Mouse (Mus musculus) forebrain, embryonic 12.5 days (tissue): ENCODE measurements at regions not wholly inside any gene's neighbourhood (a gene's known extent, or its start where the extent isn't known, plus 50 kb on each side); places are given as distances from the start of the nearest gene placed in this dataset.

ENCODE experiments used
- ATAC-seq: fragments of 200-750 bp; cut with Nextera tagmentation; 2 replicates; pipeline ENCODE4 v1.8.0; 2017; ENCODE audit warnings: moderate TSS enrichment; ENCODE audit not compliant: low FRiP score
- H3K27ac ChIP-seq: fragments of 300-500 bp; sonication (generic); 2 replicates; pipeline ENCODE4 v1.5.1; 2016; ENCODE audit warnings: mild to moderate bottlenecking
- H3K27me3 ChIP-seq: fragments of 300-500 bp; sonication (generic); 2 replicates; pipeline ENCODE4 v1.6.1; 2016; ENCODE audit warnings: mild to moderate bottlenecking
- H3K36me3 ChIP-seq: fragments of 300-500 bp; sonication (generic); replicated peaks from 2 replicates; pipeline ENCODE4 v1.6.1; 2016; ENCODE audit warnings: mild to moderate bottlenecking
- H3K4me1 ChIP-seq: fragments of 300-500 bp; sonication (generic); 2 replicates; pipeline ENCODE4 v1.6.1; 2016
- H3K4me2 ChIP-seq: fragments of 300-500 bp; sonication (generic); 2 replicates; pipeline ENCODE4 v1.6.1; 2016; ENCODE audit warnings: mild to moderate bottlenecking, moderate library complexity
- H3K4me3 ChIP-seq: fragments of 300-500 bp; sonication (generic); replicated peaks from 2 replicates; pipeline ENCODE4 v1.5.1; 2016; ENCODE audit warnings: mild to moderate bottlenecking
- H3K9ac ChIP-seq: fragments of 300-500 bp; sonication (generic); 2 replicates; pipeline ENCODE4 v1.6.1; 2016; ENCODE audit warnings: mild to moderate bottlenecking
- H3K9me3 ChIP-seq: fragments of 300-500 bp; sonication (generic); 2 replicates; pipeline ENCODE4 v1.6.1; 2016
- WGBS: fragments of 180-500 bp; shearing (Covaris S2); methylation state at CpG from one replicate; pipeline ENCODE4 v1.1.7; 2016; 5-methylcytosine and 5-hydroxymethylcytosine counted together

GRCm38 (mm10) chr6:51033835-51034234 lies 379.6 kb upstream of the Npvf start:
- 87% methylated on average over 6 of the region's 6 CpGs for WGBS

GRCm38 (mm10) chr6:51036074-51036473 lies 381.8 kb upstream of the Npvf start:
- H3K9ac ChIP-seq: no peak overlapping the region
- WGBS: 67% methylated on average over 4 of the region's 4 CpGs
- H3K4me3 ChIP-seq: no peak overlapping the region
- H3K27me3 ChIP-seq: no peaks in the 10 kb centered on the region
- no peak overlapping the region for H3K27ac ChIP-seq
- ATAC-seq: no peak
- H3K4me2 ChIP-seq: no peak overlapping the region
- no peaks in the 10 kb centered on the region for H3K4me1 ChIP-seq
- H3K9me3 ChIP-seq: no peaks in the 10 kb centered on the region
- no peaks in the 10 kb centered on the region for H3K36me3 ChIP-seq

More at GRCm38 (mm10) chr6:51033835-51034234, 379.6 kb upstream of the Npvf start:
- H3K4me3 ChIP-seq: no peak overlapping the region
- no peak overlapping the region for H3K4me2 ChIP-seq
- H3K27me3 ChIP-seq: no peaks in the 10 kb centered on the region
- no peaks in the 10 kb centered on the region for H3K9me3 ChIP-seq
- no peak overlapping the region for H3K9ac ChIP-seq
- H3K4me1 ChIP-seq: no peaks in the 10 kb centered on the region
- H3K27ac ChIP-seq: no peak overlapping the region
- ATAC-seq: no peak
- H3K36me3 ChIP-seq: no peaks in the 10 kb centered on the region

DNA sequence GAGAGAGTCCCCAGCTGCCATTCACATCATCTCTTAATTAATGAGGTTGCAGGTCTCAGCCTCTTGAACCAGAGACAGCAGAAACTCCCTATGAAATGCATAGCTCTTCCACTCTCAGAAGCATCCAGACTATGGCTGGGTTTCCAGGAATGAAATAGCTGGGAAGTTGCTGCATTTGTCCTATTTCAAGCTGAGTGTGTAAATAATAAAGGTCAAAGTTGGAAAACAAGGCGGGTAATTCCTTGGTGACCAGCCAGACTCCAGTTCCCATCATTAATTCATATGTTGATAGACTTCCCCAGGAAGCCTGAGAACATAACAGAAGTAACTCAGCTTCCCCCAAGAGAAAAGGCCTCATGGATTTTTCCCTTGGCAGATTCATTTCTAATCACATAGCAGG lies 382.3 kb upstream of the Npvf start:
- Histone ChIP-seq H3K4me3 (no peak overlapping the region), H3K9ac (no peak overlapping the region), H3K9me3 (no peaks in the 10 kb centered on the region), H3K36me3 (no peaks in the 10 kb centered on the region), H3K4me1 (no peaks in the 10 kb centered on the region), H3K4me2 (no peak overlapping the region), H3K27me3 (no peaks in the 10 kb centered on the region), H3K27ac (peak overlapping the region; percentile 19; the same call in 1 of the 2 replicates)
- 41% methylated on average over 1 of the region's 1 CpGs for WGBS
- no peak for ATAC-seq

DNA sequence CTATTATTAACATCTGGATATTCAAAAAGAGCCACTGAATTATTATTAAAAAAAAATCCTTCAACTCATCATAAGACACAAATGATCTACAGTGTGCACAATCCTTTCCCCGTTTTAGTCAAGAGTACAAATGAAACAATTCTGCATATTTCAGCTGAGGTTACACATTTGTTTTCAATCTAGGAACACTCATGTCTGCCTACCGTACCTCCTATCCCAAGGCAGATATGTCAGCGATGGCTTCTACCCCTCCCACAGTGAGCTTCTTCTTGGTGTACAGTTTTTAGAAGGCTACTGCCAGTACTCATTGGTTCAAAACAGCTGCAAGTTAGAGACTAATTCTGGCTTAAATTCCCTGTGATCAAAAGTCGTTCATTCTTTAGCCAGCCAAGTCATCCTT lies 382.7 kb upstream of the Npvf start:
- no peak overlapping the region for H3K27ac ChIP-seq
- no peaks in the 10 kb centered on the region for H3K9me3 ChIP-seq
- H3K27me3 ChIP-seq: no peaks in the 10 kb centered on the region
- H3K4me1 ChIP-seq: no peaks in the 10 kb centered on the region
- WGBS: 83% methylated on average over 4 of the region's 4 CpGs
- no peak overlapping the region for H3K4me3 ChIP-seq
- ATAC-seq: no peak
- no peak overlapping the region for H3K4me2 ChIP-seq
- no peaks in the 10 kb centered on the region for H3K36me3 ChIP-seq
- no peak overlapping the region for H3K9ac ChIP-seq

DNA sequence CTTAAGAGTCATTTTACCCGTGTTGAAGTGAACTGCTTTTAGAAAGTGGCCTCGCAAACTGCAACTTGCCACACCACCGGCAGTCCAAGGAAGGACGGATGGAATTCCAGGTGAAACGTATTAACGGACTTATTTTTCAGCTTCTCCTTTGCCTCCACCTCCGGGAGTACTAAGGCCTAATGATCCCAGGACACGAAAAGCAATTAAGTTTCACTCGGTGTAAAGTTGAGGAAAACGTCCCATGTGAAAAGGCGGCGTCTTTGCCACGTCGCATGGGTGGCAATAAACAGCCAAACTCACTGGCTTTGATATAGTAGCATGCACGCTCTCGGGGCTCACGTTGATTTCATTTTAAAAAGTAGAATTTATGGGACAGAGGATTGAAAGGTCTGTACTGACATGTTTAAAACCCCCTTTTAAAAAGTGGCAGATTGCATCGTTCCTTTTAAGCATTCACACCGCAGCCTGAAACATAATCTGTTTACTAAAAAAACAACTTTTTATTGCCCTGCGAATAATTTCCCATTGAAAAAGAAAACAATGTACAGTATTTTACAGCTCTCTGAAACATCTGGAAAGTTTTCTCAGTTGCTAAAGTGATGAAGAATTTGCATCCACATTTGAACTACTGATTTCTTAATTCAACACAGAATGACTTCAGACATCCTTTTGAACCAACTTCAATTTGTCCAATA lies 385.4 kb upstream of the Npvf start:
- H3K9me3 ChIP-seq: no peaks in the 10 kb centered on the region
- H3K27ac ChIP-seq: no peak overlapping the region
- H3K4me3 ChIP-seq: no peak overlapping the region
- H3K4me2 ChIP-seq: no peak overlapping the region
- ATAC-seq: no peak
- peaks cover 6% of the 10 kb centered on the region; the same call in 1 of the 2 replicates for H3K4me1 ChIP-seq
- H3K9ac ChIP-seq: no peak overlapping the region
- WGBS: 90% methylated on average over 20 of the region's 20 CpGs
- H3K27me3 ChIP-seq: no peaks in the 10 kb centered on the region
- H3K36me3 ChIP-seq: no peaks in the 10 kb centered on the region

GRCm38 (mm10) chr6:51043970-51044369 lies 388.5 kb upstream of the Nfe2l3 start:
- Histone ChIP-seq H3K9ac (no peak overlapping the region), H3K4me2 (no peak overlapping the region), H3K36me3 (no peaks in the 10 kb centered on the region), H3K9me3 (no peaks in the 10 kb centered on the region), H3K4me3 (no peak overlapping the region), H3K27me3 (no peaks in the 10 kb centered on the region), H3K27ac (no peak overlapping the region), H3K4me1 (peaks cover 6% of the 10 kb centered on the region; the same call in 1 of the 2 replicates)
- ATAC-seq: no peak
- WGBS: 66% methylated on average over 7 of the region's 7 CpGs

DNA sequence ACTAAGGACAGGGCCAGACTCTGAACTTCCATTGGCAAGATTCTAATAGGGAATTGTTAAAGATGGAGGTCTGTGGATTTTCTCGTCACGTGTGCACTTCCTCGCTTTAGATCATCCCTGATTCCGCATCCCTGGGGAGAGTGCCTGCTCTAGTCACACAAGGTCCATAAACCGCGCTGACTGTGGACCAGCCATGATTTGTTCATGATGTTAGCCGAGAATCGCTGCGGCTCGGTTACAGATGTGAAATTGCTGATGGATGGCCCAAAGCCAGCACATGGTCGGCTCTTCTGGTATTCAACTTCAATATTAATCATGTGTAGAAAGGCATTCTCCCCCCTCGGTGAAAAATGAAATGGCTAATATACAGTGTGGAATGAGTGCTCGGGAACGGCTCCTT lies 387.6 kb upstream of the Nfe2l3 start:
- Histone ChIP-seq H3K4me3 (no peak overlapping the region), H3K4me1 (peaks cover 6% of the 10 kb centered on the region; the same call in 1 of the 2 replicates), H3K27me3 (no peaks in the 10 kb centered on the region), H3K9me3 (no peaks in the 10 kb centered on the region), H3K4me2 (no peak overlapping the region), H3K9ac (no peak overlapping the region), H3K36me3 (no peaks in the 10 kb centered on the region), H3K27ac (no peak overlapping the region)
- 85% methylated on average over 14 of the region's 14 CpGs for WGBS
- no peak for ATAC-seq

GRCm38 (mm10) chr6:51052451-51052921 lies 380.0 kb upstream of the Nfe2l3 start:
- no peak overlapping the region for H3K4me3 ChIP-seq
- H3K4me1 ChIP-seq: peaks cover 44% of the 10 kb centered on the region
- H3K36me3 ChIP-seq: no peaks in the 10 kb centered on the region
- no peak overlapping the region for H3K9ac ChIP-seq
- no peaks in the 10 kb centered on the region for H3K27me3 ChIP-seq
- H3K27ac ChIP-seq: peak overlapping the region; percentile 79
- WGBS: 17% methylated on average over 5 of the region's 5 CpGs
- H3K4me2 ChIP-seq: no peak overlapping the region
- H3K9me3 ChIP-seq: no peaks in the 10 kb centered on the region
- no peak for ATAC-seq

- H3K27ac ChIP-seq: peak overlapping the region; percentile 90
- no peaks in the 10 kb centered on the region for H3K36me3 ChIP-seq
- no peaks in the 10 kb centered on the region for H3K27me3 ChIP-seq
- H3K9me3 ChIP-seq: no peaks in the 10 kb centered on the region
- no peak overlapping the region for H3K4me2 ChIP-seq
- WGBS: 6% methylated on average over 7 of the region's 7 CpGs
- ATAC-seq: peak; percentile 90
- H3K4me3 ChIP-seq: no peak overlapping the region
- H3K9ac ChIP-seq: no peak overlapping the region
- H3K4me1 ChIP-seq: peaks cover 67% of the 10 kb centered on the region
Observed at GRCm38 (mm10) chr6:51057229-51057628, 375.2 kb upstream of the Nfe2l3 start.

DNA sequence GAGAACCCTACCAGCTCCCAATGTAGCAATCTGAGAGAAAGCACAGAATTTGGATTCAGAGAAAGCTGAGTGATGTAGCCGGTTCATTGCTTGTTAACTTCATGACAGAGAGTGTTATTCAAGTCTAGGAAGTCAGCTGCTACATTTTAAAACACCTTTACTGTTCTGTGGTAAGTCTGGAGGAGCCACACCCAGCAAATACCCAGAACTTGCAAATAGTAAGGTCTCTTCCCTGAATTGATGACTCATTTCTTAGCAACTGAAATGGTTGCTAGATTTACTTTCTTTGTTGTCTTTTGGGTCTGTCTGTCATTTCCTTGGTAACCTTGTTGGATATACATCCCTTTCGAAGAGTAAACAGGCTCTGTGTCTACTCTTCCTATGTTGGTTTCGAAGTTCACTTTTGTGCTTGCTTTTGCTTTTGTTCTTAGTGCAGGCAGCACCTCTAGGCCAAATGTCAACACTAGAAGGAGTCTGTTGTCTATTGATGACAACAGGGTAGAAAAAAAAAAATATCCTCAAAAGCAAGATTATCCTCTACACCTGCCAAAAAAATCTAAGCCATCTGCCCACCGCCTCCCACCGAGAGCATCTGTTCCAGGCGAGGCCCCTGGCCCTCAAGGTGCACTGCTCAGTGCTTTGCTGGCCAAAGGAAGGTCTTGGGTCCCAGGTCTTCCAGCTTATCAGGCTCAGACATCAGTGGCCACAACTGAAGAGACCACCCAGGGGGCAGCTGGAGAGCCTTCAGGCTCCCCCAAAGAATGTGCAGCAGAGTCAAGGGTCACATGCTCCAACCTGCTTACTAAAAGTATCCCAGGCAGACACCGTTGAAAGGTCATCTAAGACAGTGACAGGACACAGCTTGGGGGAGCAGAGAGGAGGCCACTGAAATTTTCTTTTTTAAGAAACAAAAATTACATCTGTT lies 372.3 kb upstream of the Nfe2l3 start:
- Histone ChIP-seq H3K27me3 (no peaks in the 10 kb centered on the region), H3K36me3 (no peaks in the 10 kb centered on the region), H3K4me3 (no peak overlapping the region), H3K9ac (no peak overlapping the region), H3K9me3 (no peaks in the 10 kb centered on the region), H3K4me1 (peaks cover 53% of the 10 kb centered on the region), H3K27ac (peak overlapping the region; percentile 64; the same call in 1 of the 2 replicates), H3K4me2 (0 out of 2 replicates have a peak overlapping the region, but pooled peaks have one; percentile 1)
- ATAC-seq: no peak
- 65% methylated on average over 7 of the region's 7 CpGs for WGBS

GRCm38 (mm10) chr6:51060848-51061535 lies 371.5 kb upstream of the Nfe2l3 start:
- ATAC-seq: no peak
- Histone ChIP-seq H3K27ac (peak overlapping the region; percentile 64), H3K4me1 (peaks cover 46% of the 10 kb centered on the region), H3K9ac (no peak overlapping the region), H3K9me3 (no peaks in the 10 kb centered on the region), H3K27me3 (no peaks in the 10 kb centered on the region), H3K36me3 (no peaks in the 10 kb centered on the region), H3K4me2 (no peak overlapping the region), H3K4me3 (no peak overlapping the region)
- WGBS: 49% methylated on average over 17 of the region's 17 CpGs

GRCm38 (mm10) chr6:51065156-51065555 lies 367.3 kb upstream of the Nfe2l3 start:
- Histone ChIP-seq H3K4me1 (peaks cover 31% of the 10 kb centered on the region), H3K27me3 (peaks cover 3% of the 10 kb centered on the region; the same call in 1 of the 2 replicates), H3K4me3 (no peak overlapping the region), H3K9me3 (no peaks in the 10 kb centered on the region), H3K36me3 (no peaks in the 10 kb centered on the region), H3K9ac (no peak overlapping the region), H3K4me2 (no peak overlapping the region), H3K27ac (peak overlapping the region; percentile 63; the same call in 1 of the 2 replicates)
- WGBS: 76% methylated on average over 6 of the region's 6 CpGs
- ATAC-seq: no peak
